Mouse (Mus musculus) midbrain, embryonic 12.5 days (tissue): Measurements from ENCODE around the gene Fgfr2. TPM values are rescaled to one million over a fixed set of nuclear protein-coding genes. Genes with fewer than 3 reads are reported as not detected.

Experiments used
- ATAC-seq: fragments of 200-750 bp; cut with Nextera tagmentation; 2 replicates; pipeline ENCODE4 v1.8.0; 2017; ENCODE audit warnings: low read depth, moderate TSS enrichment, moderate library complexity; ENCODE audit not compliant: low FRiP score
- H3K27ac ChIP-seq: fragments of 300-500 bp; sonication (generic); replicated peaks from 2 replicates; pipeline ENCODE4 v1.5.1; 2016; ENCODE audit warnings: mild to moderate bottlenecking
- H3K27me3 ChIP-seq: fragments of 300-500 bp; sonication (generic); 2 replicates; pipeline ENCODE4 v1.6.1; 2016; ENCODE audit warnings: mild to moderate bottlenecking
- H3K36me3 ChIP-seq: fragments of 300-500 bp; sonication (generic); 2 replicates; pipeline ENCODE4 v1.6.1; 2016
- H3K4me1 ChIP-seq: fragments of 300-500 bp; sonication (generic); 2 replicates; pipeline ENCODE4 v1.6.1; 2016
- H3K4me2 ChIP-seq: fragments of 300-500 bp; sonication (generic); replicated peaks from 2 replicates; pipeline ENCODE4 v1.6.1; 2016; ENCODE audit warnings: mild to moderate bottlenecking, moderate library complexity
- H3K4me3 ChIP-seq: fragments of 300-500 bp; sonication (generic); 2 replicates; pipeline ENCODE4 v1.5.1; 2016; ENCODE audit warnings: mild to moderate bottlenecking
- H3K9ac ChIP-seq: fragments of 300-500 bp; sonication (generic); replicated peaks from 2 replicates; pipeline ENCODE4 v1.6.1; 2016; ENCODE audit warnings: mild to moderate bottlenecking, moderate library complexity
- H3K9me3 ChIP-seq: fragments of 300-500 bp; sonication (generic); 2 replicates; pipeline ENCODE4 v1.6.1; 2016; ENCODE audit warnings: mild to moderate bottlenecking
- WGBS: fragments of 180-500 bp; shearing (Covaris S2); methylation state at CpG from one replicate; pipeline ENCODE4 v1.1.7; 2016; 5-methylcytosine and 5-hydroxymethylcytosine counted together
- polyA plus RNA-seq: library from polyadenylated mRNA; unstranded; fragments of >200 nt; fragmentation: Nextera tagmentation; extraction: Ambion mirVana; gene quantifications from 2 replicates; pipeline ENCODE4 v1.2.1, GENCODE M21; 2016

The Fgfr2 gene
- polyA plus RNA-seq, 1 experiment from 2014 or later = 96.5 TPM

DNA sequence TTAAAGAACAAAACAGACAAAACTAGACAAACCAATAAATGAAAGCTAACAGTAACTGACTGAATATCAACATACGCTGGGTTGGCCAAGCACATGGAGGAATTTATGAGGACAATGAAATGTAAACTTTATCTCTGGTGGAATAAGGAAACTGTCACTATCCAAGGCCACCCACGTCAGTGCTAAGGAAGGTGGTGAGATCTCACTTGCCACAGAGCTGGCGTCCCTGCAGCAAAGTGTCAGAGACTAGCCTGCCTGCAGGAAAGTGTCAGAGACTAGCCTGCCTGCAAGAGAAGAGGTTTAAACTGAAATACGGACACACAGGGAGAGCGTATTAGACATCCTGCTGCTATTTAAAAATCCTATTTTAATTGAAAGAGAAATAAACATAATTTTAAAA is 536.0 kb downstream of the Fgfr2 start:
- H3K9ac ChIP-seq = no peak overlapping the region
- no peaks in the 10 kb centered on the region for H3K27me3 ChIP-seq
- H3K9me3 ChIP-seq = no peaks in the 10 kb centered on the region
- no peak for ATAC-seq
- H3K27ac ChIP-seq = no peak overlapping the region
- no peaks in the 10 kb centered on the region for H3K36me3 ChIP-seq
- H3K4me2 ChIP-seq = no peak overlapping the region
- H3K4me1 ChIP-seq = no peaks in the 10 kb centered on the region
- H3K4me3 ChIP-seq = no peak overlapping the region
- WGBS = 76% methylated on average over 5 of the region's 5 CpGs

DNA sequence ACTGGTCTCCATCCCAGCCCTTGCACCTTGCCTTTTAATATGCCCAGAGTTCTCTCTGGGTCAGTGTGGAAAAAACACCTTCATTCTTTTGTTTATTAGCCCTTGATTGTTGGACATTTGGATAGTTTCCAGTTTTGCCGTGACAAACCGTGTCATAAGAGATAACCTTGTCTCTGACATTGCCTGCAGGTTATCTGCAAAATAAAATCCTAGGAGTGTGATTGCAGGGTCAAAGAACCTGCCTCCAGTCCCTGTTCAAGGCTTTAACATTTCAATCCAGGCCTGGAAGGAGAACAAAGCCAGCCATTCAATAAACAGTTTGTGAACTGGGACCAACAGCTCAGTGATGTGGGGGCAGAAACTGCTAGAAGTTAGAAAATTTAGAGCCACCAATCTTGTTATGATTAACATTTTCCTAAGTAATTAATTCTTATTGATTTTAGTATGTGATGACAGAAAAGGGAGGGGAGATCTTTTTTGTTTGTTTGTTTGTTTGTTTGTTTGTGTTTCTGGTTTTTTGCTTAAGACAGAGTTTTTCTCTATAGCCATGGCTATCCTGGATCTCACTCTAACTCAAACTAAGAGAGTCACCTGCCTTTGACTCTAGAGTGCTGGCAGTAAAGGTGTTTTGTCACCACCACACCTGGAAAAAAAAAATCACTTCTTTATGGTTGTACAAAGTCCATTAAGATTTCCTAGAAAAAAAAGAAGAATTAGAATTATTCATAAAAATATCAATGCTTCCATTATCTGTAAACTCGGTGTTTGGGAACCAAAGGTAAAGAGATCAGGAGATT is 537.3 kb downstream of the Fgfr2 start:
- Histone ChIP-seq H3K36me3 (no peaks in the 10 kb centered on the region), H3K9me3 (no peaks in the 10 kb centered on the region), H3K9ac (no peak overlapping the region), H3K4me3 (no peak overlapping the region), H3K4me1 (no peaks in the 10 kb centered on the region), H3K4me2 (no peak overlapping the region), H3K27ac (no peak overlapping the region), H3K27me3 (0 out of 2 replicates have a peak, but pooled peaks cover under 1% of the 10 kb centered on the region)
- 77% methylated on average over 3 of the region's 3 CpGs for WGBS
- no peak for ATAC-seq

DNA sequence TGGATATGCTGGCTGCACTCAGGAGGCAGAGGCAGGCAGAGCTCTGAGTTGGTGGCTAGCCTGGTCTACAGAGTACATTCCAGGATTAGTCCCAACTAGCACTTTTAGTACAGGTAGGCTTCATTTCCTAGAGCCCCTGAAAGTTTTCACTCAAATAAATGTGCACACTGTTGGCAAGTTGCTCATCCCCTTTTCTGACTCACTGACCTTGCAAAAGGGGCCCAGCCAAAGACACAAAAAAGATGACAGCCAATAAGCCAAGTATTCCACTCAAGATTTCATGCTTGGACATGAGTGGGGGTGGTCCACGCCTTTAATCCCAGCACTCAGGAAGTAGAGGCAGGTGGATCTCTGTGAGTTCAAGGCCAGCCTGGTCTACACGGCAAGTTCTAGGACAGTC is 541.7 kb downstream of the Fgfr2 start:
- no peak for ATAC-seq
- Histone ChIP-seq H3K27me3 (peaks cover 27% of the 10 kb centered on the region), H3K4me2 (no peak overlapping the region), H3K27ac (no peak overlapping the region), H3K9me3 (no peaks in the 10 kb centered on the region), H3K4me3 (no peak overlapping the region), H3K9ac (no peak overlapping the region), H3K36me3 (no peaks in the 10 kb centered on the region), H3K4me1 (no peaks in the 10 kb centered on the region)
- WGBS = 94% methylated on average over 2 of the region's 2 CpGs

DNA sequence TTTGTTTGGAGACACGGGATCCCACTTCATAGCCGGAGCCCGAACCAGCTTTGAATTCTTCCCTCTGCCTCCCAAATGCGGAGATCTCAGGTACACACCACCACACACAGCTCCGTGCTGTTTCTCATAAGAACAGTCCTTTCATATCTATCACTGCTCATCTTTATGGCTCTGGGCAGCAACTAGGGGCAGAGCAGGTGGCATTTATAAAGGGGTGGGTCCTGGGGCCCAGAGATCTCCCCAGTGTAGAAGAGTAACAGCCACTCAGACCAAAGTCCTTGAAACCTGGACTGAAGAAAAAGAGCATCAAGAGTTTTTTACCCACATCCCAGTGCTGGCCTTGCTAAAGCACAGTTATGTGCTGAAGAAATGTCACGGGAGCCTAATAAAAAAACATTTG is 542.6 kb downstream of the Fgfr2 start:
- H3K4me3 ChIP-seq = no peak overlapping the region
- H3K27ac ChIP-seq = no peak overlapping the region
- 76% methylated on average over 6 of the region's 6 CpGs for WGBS
- H3K4me1 ChIP-seq = peaks cover 2% of the 10 kb centered on the region; the same call in 1 of the 2 replicates
- no peaks in the 10 kb centered on the region for H3K36me3 ChIP-seq
- H3K4me2 ChIP-seq = no peak overlapping the region
- no peaks in the 10 kb centered on the region for H3K9me3 ChIP-seq
- no peak overlapping the region for H3K9ac ChIP-seq
- peaks cover 27% of the 10 kb centered on the region for H3K27me3 ChIP-seq
- no peak for ATAC-seq

DNA sequence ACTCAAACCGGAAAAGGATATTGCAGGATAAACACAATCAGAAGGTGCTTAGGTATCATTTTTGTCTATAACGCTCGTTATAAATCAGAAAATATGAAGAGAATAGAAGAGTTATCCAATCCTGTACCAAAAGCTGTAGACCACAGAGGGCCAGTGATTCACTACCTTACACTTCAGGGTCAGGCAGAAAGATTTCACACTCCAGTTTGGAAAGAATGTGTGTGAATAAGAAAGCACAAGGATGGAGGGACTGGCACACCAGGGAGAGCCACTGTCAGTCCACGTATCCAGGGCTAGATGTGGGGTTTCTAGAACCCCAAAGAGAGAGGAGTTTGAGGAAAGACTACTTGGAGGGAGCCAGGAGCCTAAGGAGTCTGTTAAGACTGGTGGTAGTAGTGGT is 546.3 kb downstream of the Fgfr2 start:
- Histone ChIP-seq H3K27me3 (peaks cover 27% of the 10 kb centered on the region), H3K4me1 (peaks cover 25% of the 10 kb centered on the region), H3K4me3 (no peak overlapping the region), H3K9me3 (no peaks in the 10 kb centered on the region), H3K9ac (no peak overlapping the region), H3K27ac (no peak overlapping the region), H3K4me2 (peak overlapping the region; percentile 66), H3K36me3 (no peaks in the 10 kb centered on the region)
- no peak for ATAC-seq
- WGBS = 61% methylated on average over 4 of the region's 4 CpGs

DNA sequence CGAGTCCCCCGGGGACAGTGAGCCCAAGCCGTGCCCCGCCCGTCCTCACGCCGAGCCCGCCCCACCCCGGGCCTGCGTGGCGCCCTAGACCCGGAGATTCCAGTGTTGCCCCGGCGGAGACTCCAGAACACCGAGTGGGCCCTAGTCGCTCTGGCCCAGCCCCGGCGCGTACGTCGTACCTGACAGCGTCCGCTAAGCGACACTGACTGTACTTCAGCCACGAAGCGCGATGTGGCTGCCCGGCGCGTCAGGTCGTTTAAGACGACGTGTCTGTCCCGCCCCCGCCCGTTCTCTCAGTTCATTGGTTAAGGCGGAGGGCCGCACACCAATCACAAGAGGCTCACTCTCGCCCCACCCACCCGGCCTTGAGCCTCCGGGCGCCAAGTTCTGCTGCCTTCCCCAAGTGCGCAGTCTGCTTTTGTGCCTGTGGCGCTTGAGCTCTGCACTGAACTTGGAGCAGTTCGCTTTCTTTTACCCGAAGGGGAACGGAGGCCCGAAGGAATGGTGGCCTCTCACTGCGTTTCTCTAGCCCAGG is 547.0 kb downstream of the Fgfr2 start, which contains the start of gene Oat:
Gene Oat, minus strand, starts transcription at position 283 of the 535 bp plus-strand sequence.
- H3K4me3 ChIP-seq = peak within 1 kb of the TSS; percentile 69
- no peaks in the 10 kb centered on the region for H3K9me3 ChIP-seq
- peaks cover 27% of the 10 kb centered on the region for H3K27me3 ChIP-seq
- 1% methylated on average over 49 of the region's 49 CpGs for WGBS
- peak; percentile 97 for ATAC-seq
- peak within 1 kb of the TSS; percentile 69 for H3K9ac ChIP-seq
- H3K27ac ChIP-seq = peak within 1 kb of the TSS; percentile 84
- peaks cover 25% of the 10 kb centered on the region for H3K4me1 ChIP-seq
- no peaks in the 10 kb centered on the region for H3K36me3 ChIP-seq
- H3K4me2 ChIP-seq = peak within 1 kb of the TSS; percentile 66

DNA sequence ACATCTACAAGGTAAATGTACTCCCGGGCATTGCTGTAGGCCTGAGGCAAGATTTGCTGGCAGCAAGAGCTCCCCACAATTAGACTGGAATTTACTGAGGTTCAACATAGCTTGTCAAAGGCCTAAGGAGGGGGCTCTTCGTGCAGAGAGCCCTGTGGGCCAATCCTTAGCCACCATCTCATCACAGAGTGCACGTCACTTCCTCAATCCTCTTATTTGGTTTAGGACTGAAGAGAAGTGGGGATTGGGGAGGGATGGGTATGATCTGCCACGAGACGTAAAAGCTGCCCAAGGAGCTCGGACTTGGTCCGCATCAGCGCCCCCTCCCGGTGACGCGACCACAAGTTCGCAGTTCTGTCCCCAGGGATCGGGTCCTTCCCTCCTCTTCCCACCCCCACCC is 547.5 kb downstream of the Fgfr2 start:
- H3K27ac ChIP-seq = peak overlapping the region; percentile 84
- H3K4me2 ChIP-seq = peak overlapping the region; percentile 66
- no peaks in the 10 kb centered on the region for H3K9me3 ChIP-seq
- peaks cover 23% of the 10 kb centered on the region for H3K27me3 ChIP-seq
- peak; percentile 79 for ATAC-seq
- under 1% methylated on average over 12 of the region's 13 CpGs for WGBS
- H3K4me3 ChIP-seq = peak overlapping the region; percentile 69
- H3K4me1 ChIP-seq = peaks cover 25% of the 10 kb centered on the region
- peak overlapping the region; percentile 69 for H3K9ac ChIP-seq
- no peaks in the 10 kb centered on the region for H3K36me3 ChIP-seq

DNA sequence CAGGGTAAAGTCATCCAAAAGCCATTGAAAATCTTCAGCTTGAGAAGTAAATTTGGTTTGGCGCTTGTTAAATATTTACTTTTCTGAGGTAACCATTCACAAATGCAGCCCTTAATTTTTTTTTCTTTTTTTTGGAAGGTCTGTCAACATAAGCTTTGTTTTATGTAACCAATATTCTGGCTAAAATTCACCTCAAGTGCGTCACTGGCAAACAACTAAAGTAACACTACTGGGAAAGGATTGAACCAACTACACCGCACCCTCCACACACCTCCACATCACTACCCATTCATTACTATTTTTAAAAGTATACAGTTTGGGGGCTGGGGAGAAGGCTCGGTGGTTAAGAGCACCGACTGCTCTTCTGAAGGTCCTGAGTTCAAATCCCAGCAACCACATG is 548.5 kb downstream of the Fgfr2 start:
- ATAC-seq = no peak
- Histone ChIP-seq H3K36me3 (no peaks in the 10 kb centered on the region; the same call in 1 of the 2 replicates), H3K9ac (no peak overlapping the region), H3K4me2 (no peak overlapping the region), H3K27me3 (peaks cover 19% of the 10 kb centered on the region), H3K9me3 (no peaks in the 10 kb centered on the region), H3K4me3 (no peak overlapping the region), H3K27ac (no peak overlapping the region), H3K4me1 (peaks cover 25% of the 10 kb centered on the region)
- WGBS = 95% methylated on average over 5 of the region's 5 CpGs

DNA sequence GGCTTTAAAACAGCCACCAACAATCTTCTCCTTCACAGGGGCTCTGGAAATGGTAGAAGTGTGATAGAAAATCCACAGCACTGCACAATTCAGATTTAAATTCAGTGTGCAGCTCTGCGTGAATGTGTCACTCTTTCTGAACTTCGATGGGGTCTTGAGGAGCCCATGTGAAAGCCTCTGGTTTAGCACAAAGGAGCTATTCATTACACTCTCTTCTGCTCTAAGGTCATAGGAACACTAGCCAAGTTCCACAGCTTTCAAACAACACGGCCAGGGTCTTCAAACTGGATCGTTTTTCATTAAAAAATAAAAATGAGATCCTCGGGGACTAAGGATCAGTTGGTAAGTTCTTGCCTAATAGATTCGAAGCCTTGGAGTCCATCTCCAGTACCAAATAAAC is 549.9 kb downstream of the Fgfr2 start:
- peaks cover 2% of the 10 kb centered on the region; the same call in 1 of the 2 replicates for H3K36me3 ChIP-seq
- 40% methylated on average over 6 of the region's 6 CpGs for WGBS
- no peaks in the 10 kb centered on the region for H3K9me3 ChIP-seq
- H3K9ac ChIP-seq = no peak overlapping the region
- H3K4me3 ChIP-seq = no peak overlapping the region
- peak overlapping the region; percentile 4; the same call in 1 of the 2 replicates for H3K27ac ChIP-seq
- H3K4me1 ChIP-seq = peaks cover 25% of the 10 kb centered on the region
- H3K27me3 ChIP-seq = peaks cover 14% of the 10 kb centered on the region
- ATAC-seq = no peak
- H3K4me2 ChIP-seq = no peak overlapping the region

DNA sequence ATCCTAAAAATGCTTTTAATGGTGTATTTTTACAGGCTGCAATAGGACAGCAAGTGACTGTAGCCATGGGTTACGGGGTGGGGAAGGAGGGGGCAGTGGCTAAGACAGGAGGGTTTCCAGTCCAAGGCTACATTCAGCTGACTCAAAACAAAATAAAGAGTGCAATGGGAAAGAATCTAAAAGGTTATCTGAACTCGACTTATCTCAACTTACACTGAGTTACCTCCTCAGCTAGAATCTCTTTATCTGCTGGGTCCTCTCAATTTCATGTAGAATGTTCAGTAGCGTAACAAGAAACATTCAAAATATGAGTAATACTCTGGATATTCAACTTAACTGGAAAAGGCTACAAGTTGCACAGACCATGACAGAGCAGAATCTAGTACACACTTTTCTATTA is 550.4 kb downstream of the Fgfr2 start:
- H3K4me3 ChIP-seq = no peak overlapping the region
- peaks cover 25% of the 10 kb centered on the region for H3K4me1 ChIP-seq
- H3K27ac ChIP-seq = 0 out of 2 replicates have a peak overlapping the region, but pooled peaks have one; percentile 4
- no peaks in the 10 kb centered on the region for H3K9me3 ChIP-seq
- no peak overlapping the region for H3K9ac ChIP-seq
- WGBS = 84% methylated on average over 3 of the region's 3 CpGs
- peaks cover 3% of the 10 kb centered on the region; the same call in 1 of the 2 replicates for H3K36me3 ChIP-seq
- no peak for ATAC-seq
- no peak overlapping the region for H3K4me2 ChIP-seq
- peaks cover 9% of the 10 kb centered on the region for H3K27me3 ChIP-seq

DNA sequence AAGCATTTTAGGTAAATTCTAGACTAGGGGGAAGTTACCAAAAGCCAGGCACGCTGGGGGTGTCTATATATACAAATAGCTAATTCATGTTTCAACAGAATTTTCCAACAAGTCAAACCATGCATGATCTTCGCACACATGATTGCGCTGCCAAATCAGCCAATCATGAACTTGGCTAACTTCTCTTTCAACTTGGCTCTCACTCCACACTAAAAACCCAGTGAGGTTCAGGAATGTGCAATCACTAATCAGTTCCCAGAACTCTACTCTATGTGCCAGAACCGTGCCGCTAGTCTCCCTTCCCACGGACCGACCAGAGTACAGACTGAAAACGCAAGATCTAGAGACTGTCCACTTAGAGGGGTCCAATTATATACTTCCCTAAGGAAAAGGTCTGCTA is 551.7 kb downstream of the Fgfr2 start:
- 91% methylated on average over 8 of the region's 8 CpGs for WGBS

DNA sequence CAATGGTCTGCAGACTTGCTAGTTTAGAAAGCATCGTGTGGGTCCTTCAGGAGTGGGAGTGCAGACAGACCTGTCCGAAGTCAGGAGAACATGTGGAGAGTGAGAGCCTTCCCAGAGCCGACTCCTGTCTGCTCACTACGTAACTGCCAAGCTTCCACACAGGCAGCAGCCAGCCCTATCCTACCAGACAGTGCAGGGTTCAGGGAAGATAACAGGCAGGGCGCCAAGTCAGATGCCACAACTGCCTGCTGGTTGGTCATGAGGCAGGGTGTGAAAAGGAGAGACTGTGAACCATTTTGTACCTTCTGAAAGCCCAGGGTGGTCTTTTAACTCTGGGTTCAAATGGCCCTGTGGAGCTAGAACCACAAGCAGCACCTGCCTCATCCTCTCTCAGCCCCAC is 553.1 kb downstream of the Fgfr2 start:
- no peak overlapping the region for H3K9ac ChIP-seq
- H3K4me3 ChIP-seq = no peak overlapping the region
- ATAC-seq = no peak
- peaks cover 19% of the 10 kb centered on the region for H3K4me1 ChIP-seq
- no peak overlapping the region for H3K27ac ChIP-seq
- peaks cover 11% of the 10 kb centered on the region for H3K36me3 ChIP-seq
- no peaks in the 10 kb centered on the region for H3K27me3 ChIP-seq
- 90% methylated on average over 5 of the region's 5 CpGs for WGBS
- H3K4me2 ChIP-seq = no peak overlapping the region
- no peaks in the 10 kb centered on the region for H3K9me3 ChIP-seq

More for the DNA sequence above, 551.7 kb downstream of the Fgfr2 start:
- Histone ChIP-seq H3K4me1 (peaks cover 25% of the 10 kb centered on the region), H3K27me3 (no peaks in the 10 kb centered on the region), H3K4me2 (no peak overlapping the region), H3K9ac (no peak overlapping the region), H3K9me3 (no peaks in the 10 kb centered on the region), H3K36me3 (peaks cover 8% of the 10 kb centered on the region; the same call in 1 of the 2 replicates), H3K27ac (no peak overlapping the region), H3K4me3 (no peak overlapping the region)
- ATAC-seq = no peak
